ENCODE assay signal across 22 mouse cellular contexts in the genomic region with DNA sequence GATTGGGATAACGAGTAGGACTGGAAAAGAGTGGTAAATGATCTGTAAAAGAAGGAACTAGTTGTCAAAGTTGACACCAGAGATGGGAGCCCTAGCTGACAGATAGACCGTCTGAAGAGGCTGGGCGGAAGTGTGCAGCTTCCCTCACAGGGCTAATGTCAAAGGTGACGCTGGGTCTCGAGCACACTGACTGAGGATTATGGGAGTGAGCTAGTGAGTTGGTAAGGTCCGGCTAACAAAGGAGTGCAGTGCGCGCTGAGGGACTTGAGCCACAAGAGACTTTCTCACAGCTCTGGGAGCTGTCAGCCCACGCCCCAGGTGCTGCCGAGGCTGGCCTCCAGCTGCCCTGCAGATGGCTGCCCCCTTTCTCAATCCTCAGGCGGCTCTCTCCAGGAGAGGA. TPM values are rescaled to one million over a fixed set of nuclear protein-coding genes. Genes with fewer than 3 reads are reported as not detected.
A peak's percentile ranks its signal among the peaks of the same experiment; 100 is the strongest.
DNase-seq lines count a peak whose midpoint lies in the region; ATAC-seq lines count a peak whose summit lies in the region.
"Had no signal": no experiment of that assay in that cellular context is flagged by ENCODE, and none has a peak within 500 bp of the region (broad histone marks: within the 10 kb centered on the region; RNA-seq: fewer than 3 reads in every experiment).

No protein-coding gene starts in this region.

- H3K4me3 ChIP-seq in intestine, embryonic 16.5 days (ENCODE audit: low read length) = no peak overlapping the region
- H3K4me3 ChIP-seq: embryonic facial prominence, embryonic 10.5 days; gastrocnemius, adult 2 months; hindbrain, embryonic 15.5 days; midbrain, embryonic 13.5 days; neural tube, embryonic 13.5 days had no signal

- no peak for ATAC-seq in intestine, embryonic 16.5 days
- ATAC-seq: midbrain, embryonic 13.5 days had no signal

- H3K4me1 ChIP-seq in intestine, embryonic 16.5 days (ENCODE audit: control insufficient read depth, insufficient read depth, low read length) = peaks cover 22% of the 10 kb centered on the region
- H3K4me1 ChIP-seq: hindbrain, embryonic 15.5 days had no signal

- no peak overlapping the region for H3K4me2 ChIP-seq in intestine, embryonic 16.5 days (ENCODE audit: low read depth, low read length)
- H3K4me2 ChIP-seq: hindbrain, embryonic 15.5 days; midbrain, embryonic 13.5 days; neural tube, embryonic 13.5 days had no signal

- H3K9ac ChIP-seq in intestine, embryonic 16.5 days (ENCODE audit: low read depth, low read length) = no peak overlapping the region
- H3K9ac ChIP-seq: hindbrain, embryonic 15.5 days; midbrain, embryonic 13.5 days; neural tube, embryonic 13.5 days had no signal

- H3K36me3 ChIP-seq in intestine, embryonic 16.5 days (ENCODE audit: control insufficient read depth, insufficient read depth, low read length) = no peaks in the 10 kb centered on the region
- H3K36me3 ChIP-seq: embryonic facial prominence, embryonic 10.5 days; hindbrain, embryonic 15.5 days; midbrain, embryonic 13.5 days; neural tube, embryonic 13.5 days had no signal

- 37% methylated on average over 11 of the region's 11 CpGs for WGBS in intestine, embryonic 16.5 days

- peak; percentile 57 for DNase-seq in embryo, embryonic 10 days (ENCODE audit: low spot score)
- DNase-seq in embryo, embryonic 11 days = no peak
- peak; percentile 29 for DNase-seq in retina, embryonic 14.5 days (ENCODE audit: low spot score)
- DNase-seq in retina, postnatal 1 day = no peak
- DNase-seq in thymus, adult 18-20 months = no peak
- no peak for DNase-seq in adrenal gland, adult 18-20 months (ENCODE audit: low spot score in 2 of 2)
- DNase-seq in spleen, adult 12 weeks (ENCODE audit: low spot score) = no peak
- DNase-seq: adrenal gland, postnatal 14 days; cerebellum, adult 9-11 months; gastrocnemius, adult 2 months; heart, postnatal 4 days; kidney, adult 18-20 months; liver; lung, postnatal 14 days; right cerebral cortex, postnatal 25 days; thymus, postnatal 4 days had no signal

- peak overlapping the region; percentile 66 for H3K27ac ChIP-seq in intestine, embryonic 16.5 days (ENCODE audit: low read length)
- H3K27ac ChIP-seq: embryonic facial prominence, embryonic 10.5 days; gastrocnemius, adult 2 months; hindbrain, embryonic 15.5 days; kidney, postnatal 0 days; midbrain, embryonic 13.5 days; neural tube, embryonic 13.5 days had no signal

- no peaks in the 10 kb centered on the region for H3K27me3 ChIP-seq in intestine, embryonic 16.5 days (replicated peaks; ENCODE audit: control insufficient read depth, insufficient read depth, low read length)
- H3K27me3 ChIP-seq: hindbrain, embryonic 15.5 days; midbrain, embryonic 13.5 days; neural tube, embryonic 13.5 days had no signal

- 0 out of 2 replicates have a peak, but pooled peaks cover 3% of the 10 kb centered on the region for H3K9me3 ChIP-seq in intestine, embryonic 16.5 days (ENCODE audit: control insufficient read depth, low read length)
- H3K9me3 ChIP-seq: embryonic facial prominence, embryonic 10.5 days; hindbrain, embryonic 15.5 days; midbrain, embryonic 13.5 days; neural tube, embryonic 13.5 days had no signal

RNA-seq across cellular contexts. Expression of a gene that starts 59.1 kb away (rescaled TPM):
- 24.0 and 25.9 TPM in 2 replicates for polyA plus RNA-seq in intestine, embryonic 16.5 days (2015; fragmentation: Nextera tagmentation; extraction: Ambion mirVana)
- 10 to 100 TPM; 14.0 to 21.6 TPM for total RNA-seq in adrenal gland, adult 18-20 months (2021)

Comparison
In these comparisons a context has a peak if more than half of its experiments do, and no peak if none do; other contexts are left out.
1. DNase-seq: peak in embryo, embryonic 10 days (single experiment) and retina, embryonic 14.5 days (single experiment); none in embryo, embryonic 11 days (single experiment), retina, postnatal 1 day (single experiment), thymus, adult 18-20 months (0 of 2), adrenal gland, adult 18-20 months (0 of 2) and spleen, adult 12 weeks (single experiment).